ENCODE assay signal across 38 mouse cellular contexts in the genomic region with DNA sequence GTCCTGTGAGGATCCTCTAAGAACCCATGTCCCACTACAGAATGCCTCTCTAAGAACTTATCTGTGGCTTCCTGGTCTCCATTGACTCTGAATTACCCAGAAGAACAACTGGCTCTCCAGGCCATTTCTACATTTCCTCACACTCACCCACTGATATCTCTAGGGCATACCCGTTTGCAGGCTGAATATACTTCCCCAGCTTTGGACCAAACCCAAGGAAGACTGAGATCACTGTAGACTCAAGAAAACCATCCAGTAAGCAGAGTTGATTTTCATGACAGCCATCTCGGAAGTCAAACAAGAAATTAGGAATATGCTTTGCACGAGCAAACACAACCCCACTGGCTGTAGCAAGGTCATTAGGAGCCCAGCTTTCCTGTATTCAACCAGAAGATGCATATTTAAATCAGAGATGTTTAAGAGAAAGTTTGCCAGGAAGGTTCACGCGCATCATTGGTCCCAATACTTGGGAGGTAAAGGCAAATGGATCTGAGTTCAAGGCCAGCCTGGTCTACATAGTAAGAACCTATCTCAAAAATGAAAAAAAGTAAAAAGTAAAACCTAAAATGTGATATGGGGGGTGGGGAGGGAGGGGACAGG. TPM values are rescaled to one million over a fixed set of nuclear protein-coding genes. Genes with fewer than 3 reads are reported as not detected.
A peak's percentile ranks its signal among the peaks of the same experiment; 100 is the strongest.
DNase-seq lines count a peak whose midpoint lies in the region; TF ChIP-seq lines count a peak whose summit lies in the region.
"Had no signal": no experiment of that assay in that cellular context is flagged by ENCODE, and none has a peak within 500 bp of the region (broad histone marks: within the 10 kb centered on the region; RNA-seq: fewer than 3 reads in every experiment).

No protein-coding gene starts in this region.

- peak overlapping the region; percentile 89 for H3K27ac ChIP-seq in macrophage
- H3K27ac ChIP-seq in layer of hippocampus, adult 2 months = no peak overlapping the region
- H3K27ac ChIP-seq: forebrain, embryonic 10.5 days; forebrain, embryonic 13.5 days; heart, adult 2 months; heart, embryonic 13.5 days; hindbrain, embryonic 14.5 days; hindbrain, postnatal 0 days had no signal

- WGBS in macrophage (ENCODE audit: missing documents) = 91% methylated on average over 5 of the region's 5 CpGs

- no peaks in the 10 kb centered on the region for H3K36me3 ChIP-seq in macrophage (ENCODE audit: inconsistent target)
- H3K36me3 ChIP-seq: forebrain, embryonic 10.5 days; G1E; heart, embryonic 13.5 days had no signal

- TF ChIP-seq CTCF in layer of hippocampus, adult 2 months (conservative IDR thresholded peaks at IDR 0.05) = no peak

- H3K4me3 ChIP-seq in macrophage (ENCODE audit: inconsistent target) = no peak overlapping the region
- H3K4me3 ChIP-seq in layer of hippocampus, adult 2 months = no peak overlapping the region
- H3K4me3 ChIP-seq: forebrain, embryonic 10.5 days; forebrain, embryonic 13.5 days; heart, adult 2 months; heart, embryonic 13.5 days had no signal

- H3K79me2 ChIP-seq in macrophage (ENCODE audit: inconsistent target) = no peaks in the 10 kb centered on the region

- peak; percentile 59 for DNase-seq in heart, adult 11 months
- no peak for DNase-seq in heart, adult 8-10 months (ENCODE audit: low spot score)
- DNase-seq in 3T3-L1 (ENCODE audit: low read depth, low spot score) = peak; percentile 31
- DNase-seq in adipocyte (ENCODE audit: low spot score) = peak; percentile 52
- DNase-seq in layer of hippocampus, adult 9-11 months = no peak
- no peak for DNase-seq in layer of hippocampus, adult 2 months (ENCODE audit: low spot score in 2 of 2)
- DNase-seq: adrenal gland, postnatal 10 days; adrenal gland, postnatal 36 days; B cell, adult 2 months; cerebellum, adult 11-12 months; cerebellum, adult 8-10 months; cerebellum, postnatal 10 days; cerebellum, postnatal 36 days; embryo, embryonic 11 days; gastrocnemius, postnatal 10 days; heart, adult 2 months; heart, postnatal 14 days; heart, postnatal 4 days had no signal

RNA-seq across cellular contexts. Expression of a gene that starts 3.9 kb away (rescaled TPM):
- not detected for total RNA-seq in heart, adult 8-10 months (2022)
- total RNA-seq in macrophage (2018; cell fraction: chromatin; rRNA removed) = not detected
- not detected for total RNA-seq in macrophage (2018; cell fraction: cytosol; rRNA removed)
- not detected for total RNA-seq in macrophage (2018; cell fraction: nucleus; rRNA removed)
- polyA plus RNA-seq in macrophage (2018) = not detected in 3 replicates
- not detected for total RNA-seq in layer of hippocampus, adult 2 months (2021)
- total RNA-seq: adrenal gland, adult 18-20 months; adrenal gland, postnatal 10 days; adrenal gland, postnatal 36 days; CH12.LX; gastrocnemius, adult 18-20 months; gastrocnemius, postnatal 10 days; heart, adult 2 months; heart, postnatal 14 days; heart, postnatal 4 days; hindbrain, postnatal 0 days had no signal
- polyA plus RNA-seq: activated CD4-positive, CD25-positive, alpha-beta regulatory T cell, adult 4 months; cortical plate, adult 2 months; embryonic facial prominence, embryonic 11.5 days; embryonic facial prominence, embryonic 14.5 days; forebrain, embryonic 13.5 days; forebrain, embryonic 16.5 days; G1E; gonadal fat pad, adult 2 months; heart, adult 2 months; heart, embryonic 16.5 days; hindbrain, embryonic 11.5 days; hindbrain, embryonic 14.5 days; hindbrain, postnatal 0 days; inflammation-experienced regulatory T-cells, adult 6 months; intestine, embryonic 16.5 days had no signal

RNA-seq across cellular contexts. Expression of a gene that starts 30.0 kb away (rescaled TPM):
- total RNA-seq in heart, adult 8-10 months (2022) = 10 to 100 TPM in 2 of 4 experiments, 1 to 10 TPM in 2; 7.9 to 10.7 (median 9.4) TPM
- total RNA-seq in macrophage (2018; cell fraction: chromatin; rRNA removed) = 10 to 100 TPM in 25 of 26 experiments, 1 to 10 TPM in 1; 9.0 to 72.2 (median 30.8) TPM
- 10 to 100 TPM; 11.1 to 49.5 (median 21.7) TPM for total RNA-seq in macrophage (2018; cell fraction: cytosol; rRNA removed)
- 10 to 100 TPM; 12.8 to 74.9 (median 31.7) TPM for total RNA-seq in macrophage (2018; cell fraction: nucleus; rRNA removed)
- 20.1 to 60.1 TPM (median 39.1 TPM) in 3 replicates for polyA plus RNA-seq in macrophage (2018)
- 10 to 100 TPM; 29.4 to 32.4 TPM for total RNA-seq in layer of hippocampus, adult 2 months (2021)

Comparison
In these comparisons a context has a peak if more than half of its experiments do, and no peak if none do; other contexts are left out.
1. DNase-seq: peak in heart, adult 11 months (single experiment), 3T3-L1 (single experiment) and adipocyte (single experiment); none in heart, adult 8-10 months (single experiment), layer of hippocampus, adult 9-11 months (single experiment) and layer of hippocampus, adult 2 months (0 of 2).